Mouse (Mus musculus) brain, embryonic 18.5 days (tissue): ENCODE results near the gene B3glct.

Experiments
- DNase-seq: peaks from one replicate; pipeline ENCODE4 v3.0.0-alpha.2; 2012; ENCODE audit warnings: low read depth, low spot score

Gene B3glct

DNA sequence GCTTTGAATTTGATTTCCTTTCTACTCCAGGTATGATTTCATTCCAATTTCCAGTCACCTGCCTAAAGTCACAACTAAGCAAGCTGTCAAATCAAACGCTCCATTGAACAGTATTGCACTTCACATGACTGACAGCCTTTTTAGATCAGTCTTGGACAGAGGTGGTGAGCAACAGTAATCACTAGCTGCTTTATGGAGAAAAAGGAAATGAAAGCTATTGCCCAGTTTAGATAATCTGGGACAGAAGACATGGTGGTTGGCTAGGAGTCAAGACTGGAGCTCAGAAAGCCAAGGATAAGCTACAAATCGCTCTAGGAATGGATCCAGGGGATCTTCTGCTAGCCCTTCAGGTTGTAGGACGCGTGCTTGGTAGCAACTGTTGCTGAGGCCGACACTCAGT is 14.6 kb upstream of the B3glct start:
- DNase-seq = no peak

DNA sequence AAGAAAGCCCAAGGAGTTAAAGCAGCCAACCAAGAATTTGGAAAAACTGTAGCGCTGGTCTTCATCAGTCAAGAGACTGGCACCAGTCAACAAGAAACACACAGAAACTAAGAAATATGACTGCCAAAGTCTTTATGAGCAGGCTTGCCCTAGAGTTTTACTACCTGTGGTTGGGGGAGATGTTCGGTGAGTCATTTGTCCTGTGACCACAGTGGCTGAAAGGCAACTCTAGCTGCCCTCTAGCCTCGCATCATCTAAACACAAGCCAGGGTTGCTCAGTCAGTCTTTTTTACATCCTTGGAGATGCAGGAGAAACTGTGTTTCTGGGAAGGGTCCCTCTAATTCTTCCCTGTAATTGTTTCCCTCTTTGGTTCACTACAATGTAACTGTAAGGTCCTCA is 834 bp upstream of the B3glct start:
- DNase-seq = no peak

DNA sequence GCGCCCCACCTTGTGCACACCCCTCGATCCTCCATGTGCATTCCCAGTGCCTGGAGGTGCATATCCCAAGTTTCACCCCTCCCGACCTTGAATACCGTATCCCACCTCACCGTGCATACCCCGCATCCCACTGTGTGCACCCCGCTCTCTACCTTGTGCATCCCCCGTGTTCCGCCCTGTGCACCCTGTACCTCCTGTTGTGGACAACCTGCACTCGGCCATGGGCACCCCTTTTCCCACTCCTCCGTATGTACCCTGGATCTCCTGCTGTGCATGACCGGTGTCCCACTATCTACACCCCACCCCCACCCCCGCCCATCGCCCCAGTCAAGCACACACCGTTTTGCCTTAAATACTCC is 939 bp downstream of the B3glct start:
- DNase-seq = no peak

DNA sequence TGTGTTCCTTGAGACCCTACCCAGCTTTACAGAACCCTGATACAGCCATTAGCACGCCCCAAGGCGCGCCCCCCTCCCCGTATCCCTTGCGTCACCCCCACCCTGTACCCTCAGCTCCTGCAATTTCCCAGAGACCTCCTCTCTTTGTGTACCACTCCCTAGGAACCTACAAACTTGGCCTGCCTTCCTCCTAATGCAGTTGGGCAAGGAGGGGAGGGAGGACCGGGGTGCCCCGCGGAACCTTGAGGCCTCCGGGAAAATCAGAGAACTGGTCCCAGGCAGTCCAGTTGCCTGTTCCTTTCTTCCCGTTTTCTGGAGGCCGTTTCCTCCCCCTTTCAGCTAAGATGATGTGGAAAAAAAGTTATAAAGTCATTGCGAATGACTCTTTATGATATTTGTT is 1.3 kb downstream of the B3glct start:
- DNase-seq = no peak

DNA sequence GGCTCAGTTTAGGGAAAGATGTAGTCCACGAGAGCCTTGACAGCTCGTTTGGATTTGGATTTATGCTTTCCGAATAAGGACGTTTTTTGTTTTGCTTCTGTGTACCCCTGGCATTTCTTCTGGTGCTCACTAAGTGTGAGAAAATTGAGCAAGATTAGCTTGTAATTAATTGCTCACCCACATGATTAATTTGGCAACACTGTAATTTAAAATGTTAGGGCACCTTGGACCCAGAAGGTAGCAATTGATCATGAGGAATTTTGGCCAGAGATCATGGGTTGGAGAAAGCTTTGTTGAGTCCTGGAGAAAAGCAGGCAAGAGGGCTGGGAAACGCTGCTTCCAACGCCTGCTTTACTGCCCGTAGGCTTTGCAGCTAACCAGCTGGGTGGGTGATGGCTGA is 1.9 kb downstream of the B3glct start:
- DNase-seq = no peak

DNA sequence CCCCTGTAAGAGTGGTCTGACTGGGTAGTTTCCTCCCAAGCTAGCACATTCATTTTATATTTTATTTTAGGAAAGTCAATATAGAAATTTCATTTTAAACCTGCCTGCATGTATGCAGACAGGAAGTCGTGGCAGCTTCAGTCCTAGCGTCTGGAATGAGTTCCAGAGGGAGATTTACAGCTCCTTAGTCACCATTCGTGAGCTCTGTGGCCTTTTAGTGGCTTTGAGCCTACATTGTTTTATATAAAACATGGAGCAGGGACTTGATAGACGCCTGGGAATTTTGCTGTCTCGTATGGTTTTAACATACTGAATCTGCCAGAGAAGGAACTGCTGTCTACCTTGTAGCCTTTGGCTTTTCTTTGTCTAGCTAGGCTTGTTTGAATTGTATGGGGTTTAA is 2.9 kb downstream of the B3glct start:
- DNase-seq = no peak

DNA sequence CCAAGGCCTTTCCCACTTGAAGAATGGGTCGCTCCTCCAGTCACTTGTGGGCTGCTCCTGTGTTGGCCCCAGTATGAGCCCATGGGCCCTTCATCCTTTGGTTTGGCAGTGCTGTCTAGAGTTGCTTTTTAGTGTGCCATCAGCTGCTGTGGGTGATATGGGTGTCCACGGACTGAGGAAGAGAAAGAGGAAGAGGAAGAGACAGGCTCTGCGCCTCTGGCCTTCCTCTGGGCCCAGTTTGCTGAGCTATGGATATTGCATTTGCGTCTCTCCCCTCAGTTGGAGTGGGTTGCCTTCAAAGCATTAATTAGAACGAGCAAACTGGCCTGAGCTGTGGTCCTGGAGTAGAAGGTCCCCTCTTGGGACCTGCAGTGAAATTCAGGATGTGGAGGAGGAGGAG is 11.8 kb downstream of the B3glct start:
- DNase-seq = no peak

DNA sequence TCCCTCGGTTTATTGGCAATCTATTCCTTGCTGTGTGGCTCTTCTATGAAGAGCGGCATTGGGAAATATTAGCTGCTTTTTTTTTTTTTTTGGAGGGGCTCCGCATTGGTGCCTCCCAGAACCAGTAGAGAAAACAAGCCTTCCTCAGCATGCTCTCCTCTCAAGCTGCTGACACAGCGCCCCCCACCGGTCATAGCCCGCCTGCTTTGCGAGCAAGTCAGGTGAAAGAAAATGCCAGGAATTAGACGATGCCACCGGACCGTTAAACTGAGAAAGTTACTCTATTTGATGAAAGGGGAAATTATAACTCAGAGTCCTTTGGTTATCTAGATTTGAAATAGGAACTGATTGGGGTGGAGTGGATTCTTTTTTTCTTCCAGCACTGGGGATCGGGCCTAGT is 14.5 kb downstream of the B3glct start:
- no peak for DNase-seq

DNA sequence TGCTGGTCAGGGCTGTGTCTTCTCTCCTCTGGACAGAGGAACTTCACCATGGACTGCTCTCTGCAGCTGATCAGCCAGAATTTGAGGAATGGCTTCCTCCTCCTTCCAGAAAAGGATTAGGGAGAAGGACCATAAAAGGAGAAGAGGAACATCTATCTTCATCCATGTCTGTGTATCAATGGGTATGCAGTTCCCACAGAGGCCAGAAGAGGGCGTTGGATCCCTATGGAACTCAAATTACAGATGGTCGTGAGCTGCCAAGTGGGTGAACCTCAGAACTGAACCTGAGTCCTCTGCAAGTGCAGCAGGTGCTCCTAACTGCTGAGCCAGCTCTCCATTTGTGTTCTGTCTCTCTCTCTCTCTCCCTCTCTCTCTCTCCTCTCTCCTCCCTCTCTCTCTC is 15.2 kb downstream of the B3glct start:
- no peak for DNase-seq

DNA sequence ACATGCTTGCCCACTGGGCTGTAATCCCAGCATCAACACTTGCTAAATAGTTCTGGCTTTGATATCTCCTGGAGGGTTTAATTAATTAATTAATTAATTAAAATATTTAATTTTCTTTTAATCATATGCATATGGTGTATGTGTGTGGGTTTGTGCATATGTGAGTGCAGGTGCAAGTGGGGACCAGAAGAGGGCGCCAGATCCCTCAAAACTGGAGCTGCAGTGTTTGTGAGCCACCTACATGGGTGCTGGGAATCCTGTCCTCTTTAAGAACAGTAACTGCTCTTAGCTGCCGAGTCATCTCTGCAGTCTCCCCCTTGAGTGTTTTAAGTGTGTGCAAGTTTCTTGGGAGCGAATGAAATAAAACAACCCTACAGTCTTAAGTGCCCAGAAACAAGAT is 15.9 kb downstream of the B3glct start:
- no peak for DNase-seq

DNA sequence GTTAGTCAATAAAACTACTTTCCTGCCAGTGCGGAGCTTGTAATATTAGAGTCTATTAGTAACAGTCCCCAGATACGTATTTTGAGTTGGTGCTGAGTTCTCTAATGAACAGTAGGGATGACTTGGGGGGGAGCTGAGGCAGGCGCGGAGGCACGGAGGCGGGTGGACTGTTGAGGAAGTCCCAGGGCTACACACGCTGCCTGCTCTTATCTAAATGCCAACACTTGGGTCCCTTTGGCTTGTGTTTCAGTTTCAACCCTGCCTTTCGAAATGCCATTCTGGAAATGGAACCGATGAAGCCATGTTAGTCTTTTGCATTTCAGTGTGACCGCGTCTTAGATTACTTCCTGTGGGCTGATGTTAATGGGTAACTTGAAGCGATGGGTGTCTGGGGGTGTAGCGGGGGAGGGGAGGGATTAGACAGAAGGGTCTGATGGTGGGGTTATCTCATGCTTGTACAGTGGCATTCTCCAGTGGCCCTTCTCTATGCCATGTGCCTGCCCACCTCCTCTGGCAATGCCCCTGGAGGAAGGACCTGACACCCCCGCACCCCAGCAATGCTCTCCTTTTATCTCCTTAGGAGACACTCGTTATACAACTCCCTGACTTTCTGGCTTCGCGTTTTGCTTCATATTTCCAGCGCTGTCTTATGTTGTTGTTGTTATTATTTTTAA is 17.2 kb downstream of the B3glct start:
- DNase-seq = no peak

DNA sequence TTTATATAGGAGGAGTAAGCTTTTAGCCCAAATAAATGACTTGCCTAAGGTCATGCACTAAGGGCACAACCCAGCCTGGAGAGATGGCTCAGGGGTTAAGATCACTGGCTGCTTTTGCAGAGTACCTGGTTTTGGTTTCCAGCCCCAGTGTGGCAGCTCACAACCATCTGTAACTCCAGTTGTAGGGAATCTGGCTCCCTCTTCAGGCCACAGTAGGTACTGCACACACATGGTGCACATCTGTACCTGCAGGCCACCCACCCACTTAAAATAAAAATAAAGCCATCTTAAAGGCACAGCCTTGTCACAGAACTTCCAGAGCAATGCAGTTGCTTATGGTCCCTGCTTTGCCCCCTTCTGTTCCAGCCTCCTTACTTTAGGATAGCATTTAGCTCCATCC is 24.7 kb downstream of the B3glct start:
- no peak for DNase-seq

DNA sequence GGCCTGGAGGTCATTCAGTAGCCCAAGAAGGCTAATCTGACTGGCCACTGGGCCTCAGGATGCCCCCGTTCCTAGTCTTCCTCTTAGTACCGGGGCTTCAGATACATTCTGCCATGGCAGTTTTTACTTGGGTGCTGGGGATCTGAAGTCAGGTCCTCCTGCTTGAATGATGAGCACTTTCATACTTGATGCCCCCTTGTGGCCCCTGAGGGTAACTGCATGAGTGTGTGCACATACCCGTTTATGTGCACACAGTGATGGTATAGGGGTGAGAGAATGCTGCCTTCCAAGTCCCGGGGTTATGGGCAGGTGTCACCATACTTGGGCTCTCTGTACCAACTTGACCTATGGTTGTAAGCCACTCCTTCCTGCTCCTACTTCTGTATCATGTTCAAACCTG is 33.5 kb downstream of the B3glct start:
- DNase-seq = no peak

DNA sequence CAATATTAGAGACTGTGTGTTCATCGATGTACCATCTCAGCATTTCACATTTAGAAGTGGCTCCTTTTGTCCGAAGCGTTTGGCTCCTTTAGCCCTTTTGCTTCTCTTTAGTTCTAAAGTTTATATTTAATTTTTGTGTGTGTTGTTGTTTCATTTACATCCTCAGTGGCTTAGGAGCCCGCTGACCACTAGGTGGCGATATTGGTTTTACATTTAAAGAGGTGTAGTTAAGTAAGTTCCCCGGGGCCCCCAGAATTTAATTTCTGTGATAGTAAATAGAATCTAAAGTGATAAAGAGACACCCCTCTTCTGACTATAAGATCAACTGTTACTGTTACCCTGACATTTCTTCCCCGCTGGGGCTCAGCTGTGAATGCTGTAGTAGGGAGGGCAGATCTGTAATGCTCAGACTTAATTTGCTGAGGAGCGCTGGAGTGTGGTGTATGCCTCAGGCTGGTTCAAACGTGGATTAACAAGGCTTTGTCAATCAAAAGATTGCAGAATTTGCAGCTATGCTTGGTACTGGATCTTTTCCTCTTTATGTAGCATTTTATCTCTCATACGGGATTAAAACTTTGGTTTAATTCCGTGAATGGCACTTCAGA is 35.2 kb downstream of the B3glct start:
- DNase-seq = no peak

DNA sequence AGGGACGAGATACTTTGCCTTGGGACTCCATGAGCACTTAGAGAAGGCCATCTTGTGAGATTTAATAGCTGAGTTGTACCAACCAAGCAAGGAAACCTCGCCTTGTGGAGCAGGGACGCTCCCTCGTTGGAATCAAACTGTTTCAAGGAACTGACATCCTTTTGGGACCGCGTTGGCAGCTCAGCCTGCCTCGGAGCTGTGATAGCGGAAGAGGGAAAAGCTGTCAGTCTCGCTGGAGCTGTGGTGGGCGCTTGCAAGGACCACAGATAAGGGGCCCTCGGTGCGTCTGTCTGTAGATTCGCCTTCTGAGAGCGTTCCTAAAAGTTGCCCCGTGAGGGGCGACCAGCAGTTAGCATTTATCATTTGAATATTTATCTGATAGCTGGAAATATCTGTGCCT is 35.8 kb downstream of the B3glct start:
- DNase-seq = no peak

DNA sequence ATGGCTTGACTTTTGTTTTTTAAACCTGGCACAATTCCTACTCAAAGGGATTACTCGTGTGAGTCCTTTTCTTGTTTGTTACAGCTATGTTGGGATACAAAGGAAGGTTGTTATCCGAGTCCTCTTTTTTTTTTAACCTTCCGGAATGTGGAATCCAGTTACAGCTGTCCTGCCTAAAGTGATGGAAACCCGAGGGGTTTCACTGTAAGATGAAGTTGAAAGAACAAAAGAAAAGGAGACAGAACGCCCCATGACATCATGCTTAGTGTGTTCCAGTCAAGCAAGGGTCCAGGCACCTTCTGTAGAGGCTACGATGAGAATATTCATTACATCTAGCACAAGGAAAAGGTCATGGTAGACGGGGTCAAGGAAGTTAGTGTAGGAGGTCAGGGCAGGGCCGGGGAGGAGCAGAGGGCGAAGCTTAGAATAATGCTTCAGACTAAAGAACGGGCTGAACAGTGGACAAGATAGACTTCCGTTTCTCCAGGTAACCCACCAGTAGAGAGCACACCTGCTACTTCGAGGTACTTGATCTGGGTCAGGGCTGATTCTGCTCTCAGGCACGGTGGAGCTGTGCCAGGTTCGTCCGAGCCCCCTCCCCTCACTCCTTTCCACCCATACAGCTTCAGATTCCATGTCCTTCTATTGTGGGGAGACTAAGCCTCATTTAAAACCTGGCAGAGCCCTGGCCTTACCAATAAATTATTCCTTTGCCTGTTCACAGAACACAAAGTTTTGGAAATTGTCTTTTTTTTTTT is 37.7 kb downstream of the B3glct start:
- no peak for DNase-seq

DNA sequence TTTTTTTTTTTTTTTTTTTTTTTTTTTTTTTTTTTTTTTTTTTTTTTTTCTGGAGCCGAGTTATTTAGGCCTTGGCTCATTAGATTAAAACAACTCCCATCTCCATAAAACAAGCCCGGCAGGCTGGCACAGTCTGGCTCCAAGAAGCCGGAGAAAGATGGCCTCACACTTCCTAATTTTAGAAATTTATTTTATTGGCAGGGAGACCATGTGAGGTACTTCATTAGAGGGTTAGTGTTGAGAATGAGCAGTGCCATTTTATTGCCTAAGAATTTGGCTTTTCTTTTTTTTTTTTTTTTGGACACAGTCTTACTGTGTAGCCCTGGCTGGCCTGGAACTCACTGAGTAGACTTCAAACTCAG is 38.3 kb downstream of the B3glct start:
- no peak for DNase-seq

DNA sequence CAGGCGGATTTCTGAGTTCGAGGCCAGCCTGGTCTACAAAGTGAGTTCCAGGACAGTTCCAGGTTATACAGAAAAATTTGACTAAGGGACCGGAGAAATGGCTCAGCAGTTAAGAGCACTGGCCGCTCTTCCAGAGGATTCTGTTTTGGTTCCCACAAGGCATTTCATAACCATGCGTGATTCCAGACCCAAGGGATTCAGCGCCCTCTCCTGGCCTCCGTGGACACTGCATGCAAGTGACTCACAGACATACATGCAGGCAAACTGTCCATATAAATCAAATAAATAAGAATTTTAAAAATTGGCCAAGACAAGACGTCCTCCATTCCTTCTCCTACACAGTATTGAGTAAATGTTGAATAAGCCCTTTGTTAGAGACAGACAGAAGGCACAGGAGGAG is 53.7 kb downstream of the B3glct start:
- no peak for DNase-seq

DNA sequence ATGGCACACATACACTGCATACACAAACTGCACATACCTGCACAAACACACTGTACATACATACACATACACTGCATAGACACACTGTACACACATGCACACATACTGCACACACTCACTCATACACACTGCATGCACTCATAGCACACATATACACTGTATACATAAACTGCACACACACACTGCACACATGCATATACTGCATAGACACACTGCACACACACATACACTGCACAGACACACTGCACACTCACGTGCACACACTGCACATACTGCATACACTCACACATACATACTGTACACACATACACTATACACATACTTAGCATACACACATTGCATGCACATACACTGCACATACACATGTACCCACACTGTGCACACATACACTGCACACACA is 59.2 kb downstream of the B3glct start:
- DNase-seq = no peak

DNA sequence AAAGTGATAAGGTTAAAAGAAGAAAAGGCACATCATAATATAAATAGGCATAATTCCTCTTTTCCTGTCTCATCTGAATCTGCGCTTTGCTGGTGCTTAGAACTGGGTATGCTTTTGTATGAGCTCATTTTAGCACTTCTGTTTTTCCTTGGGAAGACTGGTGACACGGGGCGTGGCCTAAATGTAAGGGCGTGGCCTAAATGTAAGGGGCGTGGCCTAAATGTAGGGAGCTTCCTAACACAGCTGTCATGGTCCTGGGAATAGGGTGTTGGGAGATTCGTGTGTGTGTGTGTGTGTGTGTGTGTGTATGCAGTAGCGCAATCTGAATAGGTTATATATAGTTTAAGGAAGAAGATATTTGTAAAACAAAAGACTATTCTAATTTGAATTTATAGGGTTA is 62.1 kb downstream of the B3glct start:
- DNase-seq = no peak

DNA sequence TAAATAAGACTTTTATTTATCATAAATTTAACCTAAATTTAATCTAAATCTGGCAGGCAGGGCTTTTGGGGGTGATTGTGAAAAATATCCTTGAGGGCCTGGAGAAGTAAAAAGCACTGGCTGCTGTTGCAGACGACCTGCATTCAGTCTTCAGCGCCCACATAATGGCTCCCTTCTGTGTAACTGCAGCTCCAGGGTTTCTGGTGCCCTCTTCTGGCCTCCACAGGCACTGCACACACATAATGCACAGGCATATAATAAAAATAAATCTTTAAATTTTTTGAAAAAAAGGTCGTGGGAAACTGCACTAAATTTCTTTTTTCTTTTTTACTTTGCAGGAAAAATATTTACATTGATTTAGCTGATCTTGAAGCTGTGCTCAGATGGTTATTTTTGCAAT is 62.7 kb downstream of the B3glct start:
- DNase-seq = no peak

DNA sequence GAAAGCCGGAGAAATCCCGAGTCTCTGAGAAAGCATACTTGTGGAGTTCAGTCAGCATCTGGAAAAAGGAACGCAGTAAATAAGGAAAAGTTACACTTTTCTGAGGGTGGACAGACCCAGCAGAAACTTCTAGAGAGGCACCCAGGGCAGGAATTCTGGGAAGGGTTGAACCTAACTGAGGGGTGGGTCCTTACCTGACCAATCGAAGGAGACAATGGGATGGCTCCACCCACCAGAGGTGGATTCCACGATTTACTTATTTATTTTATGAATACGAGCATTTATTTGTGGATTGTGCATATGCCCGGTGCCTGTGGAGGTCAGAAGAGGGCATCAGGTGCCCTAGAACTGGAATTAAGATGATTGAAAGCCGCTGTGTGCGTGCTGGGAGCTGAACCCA is 64.3 kb downstream of the B3glct start:
- no peak for DNase-seq

DNA sequence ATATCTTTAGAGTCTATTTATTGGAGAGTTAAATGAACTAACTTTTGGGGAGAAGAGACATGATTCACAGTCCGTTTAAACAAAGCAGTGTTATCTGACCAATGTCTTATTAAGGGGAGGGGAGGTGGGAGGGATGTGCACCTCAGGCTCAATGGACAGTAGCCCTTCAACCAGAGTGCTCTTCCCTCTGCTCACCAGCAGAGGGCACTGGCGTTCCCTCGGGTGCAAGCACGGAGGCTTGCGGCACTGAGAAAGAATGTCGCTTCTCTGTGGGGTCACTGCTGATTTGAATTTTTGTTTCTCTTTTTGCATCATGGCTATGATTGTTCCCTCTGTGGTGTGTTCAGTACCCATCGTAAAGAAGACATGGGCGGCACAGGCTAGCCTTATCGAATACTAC is 67.0 kb downstream of the B3glct start:
- no peak for DNase-seq
